Mouse (Mus musculus) hindbrain, embryonic 16.5 days (tissue): Measurements from ENCODE around the gene Cplx1. TPM values are rescaled to one million over a fixed set of nuclear protein-coding genes. Genes with fewer than 3 reads are reported as not detected.

Experiments used
- ATAC-seq: fragments of 200-750 bp; cut with Nextera tagmentation; 2 replicates; pipeline ENCODE4 v1.8.0; 2017; ENCODE audit warnings: moderate TSS enrichment, moderate library complexity
- H3K27ac ChIP-seq: fragments of 300-500 bp; sonication (generic); 2 replicates; pipeline ENCODE4 v1.5.1; 2014; ENCODE audit warnings: low read depth, mild to moderate bottlenecking, control low read depth, low read length, moderate library complexity
- H3K27me3 ChIP-seq: fragments of 300-500 bp; sonication (generic); replicated peaks from 2 replicates; pipeline ENCODE4 v1.6.1; 2014; ENCODE audit warnings: low read length; ENCODE audit not compliant: control insufficient read depth, insufficient read depth
- H3K36me3 ChIP-seq: fragments of 300-500 bp; sonication (generic); 2 replicates; pipeline ENCODE4 v1.6.1; 2014; ENCODE audit warnings: mild to moderate bottlenecking, low read length, moderate library complexity, mixed read lengths; ENCODE audit not compliant: control insufficient read depth, insufficient read depth
- H3K4me1 ChIP-seq: fragments of 300-500 bp; sonication (generic); 2 replicates; pipeline ENCODE4 v1.6.1; 2014; ENCODE audit warnings: low read depth, low read length; ENCODE audit not compliant: control insufficient read depth, insufficient read depth
- H3K4me2 ChIP-seq: fragments of 300-500 bp; sonication (generic); 2 replicates; pipeline ENCODE4 v1.6.1; 2014; ENCODE audit warnings: mild to moderate bottlenecking, low read length, control low read depth, moderate library complexity
- H3K4me3 ChIP-seq: fragments of 300-500 bp; sonication (generic); 2 replicates; pipeline ENCODE4 v1.5.1; 2014; ENCODE audit warnings: mild to moderate bottlenecking, low read length, control low read depth, moderate library complexity
- H3K9ac ChIP-seq: fragments of 300-500 bp; sonication (generic); 2 replicates; pipeline ENCODE4 v1.6.1; 2014; ENCODE audit warnings: low read depth, mild to moderate bottlenecking, control low read depth, low read length, moderate library complexity
- H3K9me3 ChIP-seq: fragments of 300-500 bp; sonication (generic); 2 replicates; pipeline ENCODE4 v1.6.1; 2014; ENCODE audit warnings: mild to moderate bottlenecking, low read length, moderate library complexity; ENCODE audit not compliant: control insufficient read depth
- WGBS: fragments of 180-500 bp; shearing (Covaris S2); extraction: QIAGEN DNeasy Blood & Tissue Kit; methylation state at CpG from one replicate; pipeline ENCODE4 v1.1.7; 2014; 5-methylcytosine and 5-hydroxymethylcytosine counted together
- polyA plus RNA-seq: library from polyadenylated mRNA; unstranded; fragments of >200 nt; fragmentation: Nextera tagmentation; extraction: Ambion mirVana; gene quantifications from 2 replicates; pipeline ENCODE4 v1.2.1, GENCODE M21; 2015

The Cplx1 gene
- polyA plus RNA-seq, 1 experiment from 2014 or later, result 264 TPM

DNA sequence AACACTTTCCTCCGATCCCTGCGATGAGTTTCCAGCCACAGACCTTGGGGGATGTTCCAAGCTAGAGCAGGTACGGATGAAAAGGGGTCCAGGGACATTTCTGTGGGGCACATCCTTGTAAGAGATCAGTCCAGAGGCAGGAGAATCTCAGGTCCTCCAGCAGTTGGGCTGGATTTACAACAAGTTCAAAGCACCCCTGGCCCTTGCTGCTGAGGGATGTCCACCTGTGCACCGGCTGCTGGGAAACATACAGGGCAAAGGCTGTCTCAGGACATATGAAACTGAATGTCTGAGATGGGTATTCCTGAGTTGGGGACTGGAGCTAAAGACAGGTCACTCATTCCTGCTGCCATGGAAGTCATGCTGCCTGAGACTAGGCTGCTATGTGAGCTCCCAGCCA is 7.2 kb upstream of the Cplx1 start:
- Histone ChIP-seq H3K4me1 (no peaks in the 10 kb centered on the region), H3K4me3 (no peak overlapping the region), H3K27me3 (no peaks in the 10 kb centered on the region), H3K9ac (no peak overlapping the region), H3K27ac (no peak overlapping the region), H3K9me3 (no peaks in the 10 kb centered on the region), H3K4me2 (no peak overlapping the region), H3K36me3 (no peaks in the 10 kb centered on the region)
- no peak for ATAC-seq
- WGBS, result 80% methylated on average over 4 of the region's 4 CpGs

DNA sequence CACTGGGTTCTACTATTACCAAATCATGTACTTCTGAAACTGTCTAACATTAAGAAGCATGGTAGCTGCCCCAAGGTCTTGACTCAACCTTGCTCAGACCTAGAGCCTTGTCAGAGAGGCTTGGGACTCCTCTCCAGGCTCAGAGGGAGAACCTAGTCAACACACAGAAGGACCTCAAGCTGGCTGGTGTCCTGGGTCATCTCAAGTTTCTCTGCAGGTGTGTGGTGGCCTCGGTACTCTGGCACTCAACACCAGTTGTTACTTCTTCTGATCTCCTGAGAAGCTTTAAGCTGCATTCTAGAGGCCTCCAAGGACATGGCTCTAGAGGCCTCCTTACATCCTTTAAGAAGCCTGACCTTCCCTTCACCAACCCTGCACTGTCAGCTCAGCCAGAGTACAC is 4.2 kb upstream of the Cplx1 start:
- no peaks in the 10 kb centered on the region for H3K9me3 ChIP-seq
- WGBS, result 71% methylated on average over 1 of the region's 1 CpGs
- H3K27ac ChIP-seq, result no peak overlapping the region
- peaks cover 6% of the 10 kb centered on the region for H3K4me1 ChIP-seq
- no peaks in the 10 kb centered on the region for H3K27me3 ChIP-seq
- H3K9ac ChIP-seq, result no peak overlapping the region
- no peaks in the 10 kb centered on the region for H3K36me3 ChIP-seq
- H3K4me2 ChIP-seq, result no peak overlapping the region
- ATAC-seq, result no peak
- no peak overlapping the region for H3K4me3 ChIP-seq

DNA sequence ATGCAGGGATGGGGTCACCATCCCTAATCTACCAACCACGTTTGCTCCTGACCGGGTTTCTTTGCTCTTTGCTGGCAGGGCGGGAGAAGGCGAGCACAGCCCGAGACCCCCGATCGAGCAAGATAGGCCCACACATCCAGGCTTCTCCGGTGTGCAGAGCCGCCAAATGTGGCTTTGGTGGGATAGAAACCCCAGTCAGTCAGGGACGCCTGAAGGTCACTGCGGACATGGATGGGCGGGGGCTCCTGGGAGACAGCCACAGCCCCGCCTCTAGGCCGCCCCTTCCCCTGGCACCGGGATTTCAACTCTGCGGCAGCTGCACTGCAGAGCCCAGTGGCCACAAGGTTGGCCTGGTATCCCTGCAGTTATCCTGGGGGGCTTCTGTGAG is 377 bp upstream of the Cplx1 start:
- no peaks in the 10 kb centered on the region for H3K27me3 ChIP-seq

DNA sequence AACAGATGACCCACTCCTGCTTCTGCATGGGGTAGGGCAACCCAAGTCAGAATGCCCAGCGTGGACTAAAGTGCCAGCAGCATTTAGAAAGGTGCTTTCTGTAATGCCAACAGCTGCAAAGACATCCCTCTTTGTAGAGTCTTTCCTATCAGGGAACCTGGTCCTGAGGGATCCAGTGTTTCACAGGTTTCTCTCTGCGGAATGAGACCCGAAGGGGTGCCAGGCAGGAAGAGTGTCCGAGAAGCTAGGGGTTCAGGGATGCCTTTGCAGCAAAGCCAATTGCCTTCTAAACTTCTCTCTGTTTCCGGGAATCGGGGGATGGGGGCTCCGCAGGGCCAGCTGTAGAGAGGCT is 711 bp downstream of the Cplx1 start:
- no peak for ATAC-seq
- WGBS, result 9% methylated on average over 7 of the region's 7 CpGs
- Histone ChIP-seq H3K9ac (peak overlapping the region; percentile 71), H3K4me3 (peak overlapping the region; percentile 61), H3K4me2 (peak overlapping the region; percentile 83), H3K36me3 (peaks cover 2% of the 10 kb centered on the region; the same call in 1 of the 2 replicates), H3K27ac (peak overlapping the region; percentile 86), H3K27me3 (no peaks in the 10 kb centered on the region), H3K9me3 (no peaks in the 10 kb centered on the region), H3K4me1 (peaks cover 12% of the 10 kb centered on the region)

More for the DNA sequence above, 377 bp upstream of the Cplx1 start:
- H3K9me3 ChIP-seq, result no peaks in the 10 kb centered on the region
- peak overlapping the region; percentile 83 for H3K4me2 ChIP-seq
- 1% methylated on average over 16 of the region's 16 CpGs for WGBS
- peak overlapping the region; percentile 61 for H3K4me3 ChIP-seq
- peak overlapping the region; percentile 86 for H3K27ac ChIP-seq
- ATAC-seq, result peak; percentile 67
- H3K9ac ChIP-seq, result peak overlapping the region; percentile 71
- peaks cover 12% of the 10 kb centered on the region for H3K4me1 ChIP-seq
- H3K36me3 ChIP-seq, result no peaks in the 10 kb centered on the region

DNA sequence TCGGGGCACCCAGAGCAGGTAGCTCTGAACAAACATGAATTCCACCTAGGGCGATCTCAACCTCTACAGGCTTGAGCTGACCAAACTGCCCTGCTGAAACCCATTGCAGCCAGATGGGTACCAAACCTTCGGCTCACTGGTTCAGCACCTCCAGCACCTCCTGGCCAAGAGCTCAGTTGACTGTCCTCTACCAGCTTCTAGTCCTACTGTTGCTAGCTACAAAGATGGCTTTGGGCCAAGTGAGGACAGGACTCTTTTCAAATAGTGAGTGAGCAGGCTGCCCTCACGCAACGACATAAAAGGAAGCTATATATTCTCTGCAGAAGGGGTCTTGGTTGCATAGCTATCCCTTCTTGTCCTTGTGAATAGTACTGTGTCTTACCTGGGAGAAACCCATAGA is 2.2 kb downstream of the Cplx1 start:
- H3K4me3 ChIP-seq, result no peak overlapping the region
- 91% methylated on average over 5 of the region's 5 CpGs for WGBS
- H3K4me1 ChIP-seq, result peaks cover 12% of the 10 kb centered on the region
- no peaks in the 10 kb centered on the region for H3K9me3 ChIP-seq
- no peak overlapping the region for H3K9ac ChIP-seq
- no peak overlapping the region for H3K27ac ChIP-seq
- H3K36me3 ChIP-seq, result peaks cover 6% of the 10 kb centered on the region; the same call in 1 of the 2 replicates
- no peak for ATAC-seq
- H3K4me2 ChIP-seq, result 0 out of 2 replicates have a peak overlapping the region, but pooled peaks have one; percentile 4
- H3K27me3 ChIP-seq, result no peaks in the 10 kb centered on the region

DNA sequence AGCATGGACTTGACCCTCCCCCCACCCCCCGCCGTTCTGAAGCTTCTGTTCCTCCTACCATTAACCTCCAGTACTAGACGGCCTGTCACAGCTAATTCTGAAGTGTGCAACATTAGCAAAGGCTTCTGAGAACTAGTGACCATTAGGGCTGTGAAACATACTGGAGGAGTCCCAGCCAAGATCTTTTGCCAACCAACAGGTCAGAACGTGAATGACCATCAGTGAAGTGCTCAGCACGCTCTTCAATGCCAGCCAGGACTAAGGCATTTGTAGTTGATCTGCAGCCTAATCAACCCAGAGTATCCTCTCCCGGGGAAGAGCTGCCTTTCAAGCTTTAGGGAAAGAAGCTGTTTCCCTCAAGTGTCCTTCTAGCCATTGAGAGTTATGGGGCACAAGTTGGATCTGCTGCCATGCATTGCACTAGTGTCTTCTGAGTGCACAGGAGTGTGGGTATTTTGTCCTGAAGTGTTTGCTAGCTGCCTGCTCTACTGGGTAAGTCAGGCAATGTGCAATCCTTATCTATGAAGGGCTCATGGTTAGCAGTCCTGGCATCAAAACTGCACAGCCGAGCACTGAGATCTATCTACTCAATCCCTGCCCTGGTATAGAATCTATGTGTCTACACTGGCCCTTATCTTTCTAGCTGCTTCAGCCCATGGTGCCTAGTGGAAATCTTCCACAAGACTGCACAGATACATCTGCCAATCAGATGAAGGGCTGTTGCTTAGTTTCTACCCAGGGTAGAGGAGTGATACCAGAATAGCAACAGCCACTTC is 6.1 kb downstream of the Cplx1 start:
- WGBS, result 82% methylated on average over 7 of the region's 7 CpGs
- H3K27ac ChIP-seq, result no peak overlapping the region
- H3K4me1 ChIP-seq, result peaks cover 3% of the 10 kb centered on the region
- no peaks in the 10 kb centered on the region for H3K27me3 ChIP-seq
- no peak overlapping the region for H3K4me2 ChIP-seq
- H3K9me3 ChIP-seq, result no peaks in the 10 kb centered on the region
- no peak overlapping the region for H3K9ac ChIP-seq
- no peak for ATAC-seq
- peaks cover 24% of the 10 kb centered on the region for H3K36me3 ChIP-seq
- H3K4me3 ChIP-seq, result no peak overlapping the region

DNA sequence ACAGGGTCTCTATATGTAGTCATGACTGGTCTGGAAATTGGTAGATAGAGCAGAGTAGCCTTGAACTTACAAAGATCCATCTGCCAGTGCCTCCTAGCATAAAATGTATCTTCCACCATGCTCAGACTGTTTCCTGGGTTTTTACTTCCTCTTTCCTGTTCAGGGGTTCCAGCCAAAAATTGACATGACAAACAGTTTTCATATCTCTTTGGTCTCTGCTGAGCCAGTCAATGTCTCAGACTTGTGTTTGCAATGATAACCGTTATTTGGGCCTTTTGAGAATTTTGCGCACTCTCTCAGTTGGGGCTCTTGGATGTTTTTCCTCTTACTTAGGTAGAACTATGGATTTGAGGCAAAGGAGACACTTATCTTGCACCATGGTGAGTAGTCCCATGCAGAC is 15.6 kb downstream of the Cplx1 start:
- Histone ChIP-seq H3K27ac (no peak overlapping the region), H3K4me3 (no peak overlapping the region), H3K9me3 (peaks cover 4% of the 10 kb centered on the region; the same call in 1 of the 2 replicates), H3K4me1 (no peaks in the 10 kb centered on the region), H3K27me3 (no peaks in the 10 kb centered on the region), H3K9ac (no peak overlapping the region), H3K36me3 (peaks cover 16% of the 10 kb centered on the region), H3K4me2 (no peak overlapping the region)
- WGBS, result 94% methylated on average over 2 of the region's 2 CpGs
- no peak for ATAC-seq

DNA sequence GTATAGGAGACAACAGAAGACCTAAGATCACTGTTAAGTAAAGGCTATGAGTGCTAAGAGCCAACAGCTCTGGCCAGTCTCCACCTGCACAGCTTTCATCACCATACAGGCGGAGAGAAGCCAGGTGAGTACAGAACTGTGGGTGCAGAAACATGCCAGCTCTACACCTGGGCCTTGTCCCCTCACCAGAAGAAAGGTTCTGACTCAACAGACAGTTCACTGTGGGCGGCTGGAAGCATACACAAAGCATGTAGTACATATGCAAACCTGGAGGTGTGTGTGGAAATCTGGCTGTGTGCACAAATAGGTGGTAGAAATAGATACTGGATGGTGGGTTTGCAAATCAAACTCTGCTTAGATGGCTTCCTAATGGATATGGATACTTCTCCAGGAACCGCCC is 27.2 kb downstream of the Cplx1 start:
- Histone ChIP-seq H3K4me1 (no peaks in the 10 kb centered on the region), H3K36me3 (peaks cover 15% of the 10 kb centered on the region; the same call in 1 of the 2 replicates), H3K27ac (no peak overlapping the region), H3K4me2 (no peak overlapping the region), H3K27me3 (no peaks in the 10 kb centered on the region), H3K9me3 (no peaks in the 10 kb centered on the region), H3K9ac (no peak overlapping the region), H3K4me3 (no peak overlapping the region)
- no peak for ATAC-seq
- WGBS, result 85% methylated on average over 3 of the region's 3 CpGs

DNA sequence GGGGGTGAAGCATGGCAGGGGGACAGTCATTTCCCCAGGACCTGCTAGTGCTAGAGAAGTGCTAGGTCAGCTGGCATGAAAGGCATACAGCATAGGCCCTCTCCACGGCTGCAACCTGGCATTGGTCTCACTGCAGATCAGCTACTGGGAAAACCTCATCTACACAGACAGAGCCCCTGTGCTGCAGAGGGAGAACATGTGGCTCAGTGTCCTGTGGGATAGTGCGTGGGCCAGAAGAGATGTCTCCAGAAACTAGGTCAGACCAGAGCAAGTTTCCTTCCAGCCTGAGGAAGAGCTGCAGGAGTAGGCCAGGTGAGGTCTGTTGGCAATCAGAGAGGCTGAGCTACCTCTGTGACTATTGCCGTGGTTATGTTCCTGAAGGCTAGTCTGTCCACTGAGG is 27.9 kb downstream of the Cplx1 start:
- Histone ChIP-seq H3K4me3 (no peak overlapping the region), H3K9me3 (no peaks in the 10 kb centered on the region), H3K27me3 (no peaks in the 10 kb centered on the region), H3K4me2 (no peak overlapping the region), H3K36me3 (peaks cover 15% of the 10 kb centered on the region; the same call in 1 of the 2 replicates), H3K4me1 (no peaks in the 10 kb centered on the region), H3K27ac (no peak overlapping the region), H3K9ac (no peak overlapping the region)
- WGBS, result 82% methylated on average over 3 of the region's 3 CpGs
- no peak for ATAC-seq
